Mouse (Mus musculus): ENCODE measurements around the gene Ogdh.

Ogdh gene

GRCm38 (mm10) chr11:6294632-6295031 is 3.2 kb downstream of the Ogdh start:
- no peak for DNase-seq (ENCODE audit: low spot score in 2 of 2)

GRCm38 (mm10) chr11:6296077-6296476 is 4.6 kb downstream of the Ogdh start:
- no peak for DNase-seq (ENCODE audit: low spot score in 2 of 2)

DNA sequence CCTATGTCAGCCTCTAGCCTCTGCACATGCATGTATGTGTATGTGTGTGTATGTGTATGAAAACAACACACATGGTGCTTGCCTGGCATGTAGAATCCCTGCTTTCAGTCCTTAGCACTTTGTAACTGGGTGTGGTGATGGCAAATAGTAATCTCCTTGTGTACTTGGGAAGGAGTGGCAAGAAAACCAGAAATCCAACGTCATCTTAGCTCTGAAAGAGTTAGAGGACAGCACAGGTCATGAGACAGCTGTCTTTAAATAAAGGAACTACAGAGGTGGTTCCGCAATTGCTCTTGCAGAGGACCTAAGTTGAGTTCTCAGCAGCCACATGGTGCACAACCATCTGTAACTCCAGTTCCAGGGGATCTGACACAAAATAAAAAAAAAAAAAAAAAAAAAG is 8.0 kb downstream of the Ogdh start:
- no peak for DNase-seq (ENCODE audit: low spot score in 2 of 2)

- DNase-seq (ENCODE audit: low spot score in 2 of 2), result no peak
Observed at GRCm38 (mm10) chr11:6302793-6303192, 11.4 kb downstream of the Ogdh start.

DNA sequence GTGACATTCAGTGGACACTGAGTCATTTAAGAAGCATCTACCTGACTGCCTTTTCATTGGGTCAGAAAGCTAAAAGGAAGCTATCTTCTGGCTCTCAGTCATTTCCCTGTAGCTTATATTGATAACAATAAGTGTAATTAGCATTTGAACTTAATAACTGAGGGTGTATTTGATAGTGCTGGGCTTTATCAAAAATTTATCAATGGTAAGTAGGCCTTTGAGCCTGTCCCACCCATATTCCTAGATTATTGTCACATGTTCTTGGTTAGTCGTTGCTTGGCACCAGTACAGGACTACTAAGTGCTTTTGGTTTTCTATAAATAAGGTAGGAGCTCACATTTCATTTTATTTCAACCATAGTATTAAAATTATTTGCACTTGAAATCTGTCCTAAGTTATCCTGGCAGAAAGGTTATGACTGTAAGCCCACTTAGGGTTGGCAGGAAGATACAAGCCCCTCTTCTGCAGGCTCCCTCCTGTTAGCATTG is 14.6 kb downstream of the Ogdh start:
- no peak for DNase-seq (ENCODE audit: low spot score in 2 of 2)

DNA sequence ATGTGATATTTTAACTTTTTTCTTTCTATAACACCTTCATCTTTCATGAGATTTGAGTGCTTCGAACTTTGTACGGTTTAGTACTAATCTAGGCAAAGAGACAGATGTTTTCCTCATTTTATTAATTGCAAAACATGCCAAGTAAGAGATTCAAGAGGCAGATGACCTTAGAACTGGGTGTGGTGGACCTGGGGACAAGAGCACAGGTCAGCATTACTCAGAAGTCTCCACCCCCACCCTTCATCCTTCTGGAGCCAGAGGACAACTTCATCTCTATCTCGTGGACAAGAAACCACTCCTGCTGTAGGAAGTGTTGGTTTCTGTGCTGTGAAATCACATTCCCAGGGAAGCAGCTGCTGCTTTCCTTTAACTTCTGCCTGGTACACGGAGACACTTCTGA is 16.7 kb downstream of the Ogdh start:
- DNase-seq (ENCODE audit: low spot score in 2 of 2), result no peak

DNA sequence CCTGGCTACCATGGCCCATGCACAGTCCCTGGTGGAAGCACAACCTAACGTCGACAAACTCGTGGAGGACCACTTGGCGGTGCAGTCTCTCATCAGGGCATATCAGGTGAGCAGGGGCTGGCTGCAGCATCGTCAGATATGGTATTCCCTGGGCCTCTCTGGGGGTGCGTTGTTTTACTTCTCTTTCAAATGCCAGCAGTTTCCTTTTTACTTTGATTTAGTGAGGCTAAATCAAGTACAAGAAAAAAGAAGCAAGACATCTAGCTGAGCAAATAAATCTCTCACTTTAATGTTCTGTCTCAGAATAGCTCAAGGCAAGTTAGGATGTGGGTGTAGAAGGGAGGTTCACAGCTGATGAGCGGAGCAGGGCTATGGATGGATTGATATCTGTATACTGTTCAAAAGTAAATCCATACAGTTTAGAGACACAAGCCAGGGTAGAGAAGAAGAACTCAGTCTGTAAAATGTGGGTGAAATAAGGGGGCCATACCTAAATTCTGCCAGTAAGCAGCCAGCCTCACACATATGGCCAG is 22.5 kb downstream of the Ogdh start:
- no peak for DNase-seq (ENCODE audit: low spot score in 2 of 2)

DNA sequence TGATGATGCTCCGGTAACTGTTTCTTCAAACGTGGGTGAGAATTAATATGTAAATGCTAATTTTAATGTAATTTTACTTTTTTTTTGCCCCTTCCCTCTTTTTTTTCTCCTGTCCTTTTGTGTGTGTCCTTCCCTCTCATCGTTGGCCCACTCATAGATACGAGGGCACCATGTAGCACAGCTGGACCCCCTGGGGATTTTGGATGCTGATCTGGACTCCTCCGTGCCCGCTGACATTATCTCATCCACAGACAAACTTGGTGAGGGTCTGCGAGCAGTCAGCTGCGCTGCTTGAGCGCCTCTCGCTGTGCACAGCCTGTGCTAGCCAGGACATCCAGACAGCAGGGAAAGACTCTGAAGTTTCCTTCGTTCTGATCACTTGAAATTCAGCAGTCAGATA is 25.4 kb downstream of the Ogdh start:
- DNase-seq (ENCODE audit: low spot score in 2 of 2), result no peak

- DNase-seq (ENCODE audit: low spot score in 2 of 2), result no peak
Observed at GRCm38 (mm10) chr11:6318559-6318958, 27.1 kb downstream of the Ogdh start.

- no peak for DNase-seq (ENCODE audit: low spot score in 2 of 2)
Observed at GRCm38 (mm10) chr11:6319374-6319773, 27.9 kb downstream of the Ogdh start.

- DNase-seq (ENCODE audit: low spot score in 2 of 2), result no peak
Observed at GRCm38 (mm10) chr11:6322086-6322485, 30.7 kb downstream of the Ogdh start.

GRCm38 (mm10) chr11:6323348-6323747 is 31.9 kb downstream of the Ogdh start:
- no peak for DNase-seq (ENCODE audit: low spot score in 2 of 2)

DNA sequence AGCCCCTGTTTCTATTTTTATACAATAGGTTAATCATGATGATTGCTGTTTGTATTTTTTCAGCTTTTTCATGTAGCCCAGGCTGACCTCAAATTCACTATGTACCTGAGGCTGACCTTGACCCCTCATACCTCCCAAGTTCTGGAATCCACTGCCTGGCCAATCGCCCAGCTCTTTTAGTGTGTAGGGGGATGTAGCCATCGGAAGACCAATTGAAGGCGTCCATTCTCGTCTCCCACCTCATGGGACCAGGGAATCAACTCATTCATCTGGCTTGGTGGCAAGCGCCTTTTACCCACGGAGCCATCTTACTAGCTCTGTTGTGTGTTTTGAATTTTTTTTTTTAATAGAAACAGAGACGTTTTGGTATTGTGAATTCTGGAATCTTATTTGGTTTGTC is 39.8 kb downstream of the Ogdh start:
- no peak for DNase-seq (ENCODE audit: low spot score in 2 of 2)

DNA sequence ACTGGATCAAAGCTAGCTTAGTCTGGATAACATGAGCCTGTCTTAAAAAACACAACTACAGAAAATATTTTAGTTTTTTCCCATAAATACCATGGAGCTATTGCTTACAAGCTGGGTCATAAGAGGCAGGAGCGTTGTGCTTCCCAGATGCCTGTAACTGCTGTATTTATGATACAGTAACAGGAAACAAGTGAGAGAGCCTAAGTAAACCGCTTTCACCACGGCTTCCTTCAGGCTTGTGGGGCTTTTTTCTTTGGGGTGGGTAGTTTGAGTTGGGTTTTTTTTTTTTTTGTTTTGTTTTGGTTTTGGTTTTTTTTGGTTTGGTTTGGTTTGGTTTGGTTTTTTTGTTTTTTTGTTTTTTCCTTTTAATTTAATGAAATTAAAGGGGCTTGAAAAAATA is 41.2 kb downstream of the Ogdh start:
- no peak for DNase-seq (ENCODE audit: low spot score in 2 of 2)

DNA sequence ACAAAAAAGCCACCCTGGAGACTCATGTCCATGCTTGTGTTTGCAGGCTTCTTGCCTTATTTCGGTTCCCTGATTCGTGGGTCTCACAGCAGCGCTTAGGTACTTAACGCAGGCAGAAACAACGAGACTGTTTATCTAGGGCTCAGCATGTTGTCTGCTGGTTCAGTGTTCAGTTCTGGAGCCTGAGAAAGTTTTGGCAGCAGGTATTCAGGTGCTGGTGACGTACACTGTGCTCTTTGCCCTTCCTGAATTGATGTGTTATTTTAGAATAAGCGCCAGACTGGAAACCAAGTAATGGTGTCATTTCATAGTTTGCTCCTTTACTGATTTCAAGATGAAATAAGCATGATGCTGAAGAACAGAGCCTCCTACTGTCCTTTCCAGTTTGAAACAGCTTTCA is 42.0 kb downstream of the Ogdh start:
- no peak for DNase-seq (ENCODE audit: low spot score in 2 of 2)

GRCm38 (mm10) chr11:6335321-6335720 is 43.9 kb downstream of the Ogdh start:
- no peak for DNase-seq (ENCODE audit: low spot score in 2 of 2)

DNA sequence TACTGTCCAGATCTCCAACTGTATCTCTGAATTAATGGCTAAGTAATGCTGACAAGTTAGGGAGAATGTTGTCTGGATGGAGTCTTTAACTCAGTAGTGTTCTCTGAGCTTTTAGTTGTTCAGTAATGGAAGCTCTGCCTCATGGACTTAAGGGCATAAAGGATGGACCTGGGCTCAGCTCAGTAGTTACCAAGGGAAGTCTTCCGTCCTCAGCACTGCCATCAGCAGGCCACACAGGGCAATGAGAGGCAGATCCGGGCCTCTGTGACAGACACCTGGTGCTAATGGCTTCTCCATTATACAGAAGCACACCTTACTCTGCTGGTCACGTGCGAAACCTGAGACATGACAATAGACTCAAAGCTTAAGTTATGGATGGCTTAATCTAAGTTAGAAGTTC is 45.3 kb downstream of the Ogdh start:
- no peak for DNase-seq (ENCODE audit: low spot score in 2 of 2)

DNA sequence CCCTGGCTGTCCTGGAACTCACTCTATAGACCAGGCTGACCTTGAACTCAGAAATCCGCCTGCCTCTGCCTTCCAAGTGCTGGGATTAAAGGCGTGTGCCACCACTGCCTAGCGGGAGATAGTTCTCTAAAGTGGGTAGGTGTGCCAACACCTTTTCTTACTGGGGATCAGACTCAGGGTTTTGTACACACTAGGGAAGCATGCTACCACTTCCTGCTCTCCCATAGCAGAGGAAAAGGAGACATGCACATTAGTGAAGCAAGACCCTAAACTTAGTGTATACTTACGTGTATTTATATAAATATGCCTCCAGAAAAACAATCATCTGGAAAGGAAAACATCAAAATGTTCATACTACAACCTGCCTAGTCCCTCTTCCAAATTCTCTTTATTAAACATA is 54.5 kb downstream of the Ogdh start:
- no peak for DNase-seq (ENCODE audit: low spot score in 2 of 2)

DNA sequence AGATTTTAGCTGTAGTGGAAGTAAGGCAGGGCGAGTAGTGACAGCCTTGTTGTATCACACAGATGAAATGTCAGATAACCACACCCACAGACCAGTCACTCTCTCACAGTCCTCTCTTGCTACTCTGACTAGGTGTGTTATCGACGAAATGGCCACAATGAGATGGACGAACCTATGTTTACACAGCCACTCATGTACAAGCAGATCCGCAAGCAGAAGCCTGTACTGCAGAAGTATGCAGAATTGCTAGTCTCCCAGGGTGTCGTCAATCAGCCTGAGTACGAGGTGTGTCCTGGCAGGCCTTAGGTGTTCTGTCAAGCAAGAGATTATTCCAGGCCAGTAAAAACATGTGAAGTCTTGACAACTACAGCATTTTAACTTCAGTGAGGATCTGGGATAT is 55.5 kb downstream of the Ogdh start:
- DNase-seq (ENCODE audit: low spot score in 2 of 2), result no peak

- no peak for DNase-seq (ENCODE audit: low spot score in 2 of 2)
Observed at GRCm38 (mm10) chr11:6348681-6349200, 57.3 kb downstream of the Ogdh start.

- DNase-seq (ENCODE audit: low spot score in 2 of 2), result no peak
Observed at GRCm38 (mm10) chr11:6349586-6349985, 58.2 kb downstream of the Ogdh start.

GRCm38 (mm10) chr11:6355106-6355505 is 63.7 kb downstream of the Ogdh start:
- DNase-seq (ENCODE audit: low spot score in 2 of 2), result no peak

DNA sequence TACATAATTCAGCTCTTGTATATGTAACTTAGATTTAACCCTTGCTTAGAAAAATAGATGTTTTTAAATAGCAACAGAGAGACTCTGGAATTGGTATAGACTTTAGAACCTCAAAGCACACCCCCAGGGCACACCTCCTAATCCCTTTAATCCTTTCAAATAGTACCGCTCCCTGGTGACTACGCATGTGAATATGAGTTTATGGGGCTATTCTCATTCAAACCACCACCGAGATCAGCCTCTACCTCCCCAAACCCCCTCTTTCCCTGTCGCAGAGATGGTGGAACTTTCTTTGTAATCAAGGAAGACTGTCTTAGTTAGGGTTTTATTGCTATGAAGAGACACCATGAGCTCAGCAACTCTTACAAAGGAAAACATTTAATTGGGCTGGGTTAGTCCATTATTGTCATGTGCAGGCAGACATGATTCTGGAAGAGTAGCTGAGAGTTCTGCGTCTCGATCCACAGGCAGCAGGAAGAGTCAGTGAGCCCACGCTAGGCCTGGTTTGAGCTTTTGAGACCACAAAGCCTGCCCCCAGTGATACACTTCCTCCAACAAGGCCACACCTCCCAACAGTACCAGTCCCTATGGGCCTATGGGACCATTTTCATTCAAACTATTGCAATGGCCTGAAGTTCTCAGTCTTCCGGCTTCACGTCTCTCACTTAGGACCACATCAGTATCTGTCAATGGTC is 73.3 kb downstream of the Ogdh start:
- DNase-seq (ENCODE audit: low spot score in 2 of 2), result no peak

DNA sequence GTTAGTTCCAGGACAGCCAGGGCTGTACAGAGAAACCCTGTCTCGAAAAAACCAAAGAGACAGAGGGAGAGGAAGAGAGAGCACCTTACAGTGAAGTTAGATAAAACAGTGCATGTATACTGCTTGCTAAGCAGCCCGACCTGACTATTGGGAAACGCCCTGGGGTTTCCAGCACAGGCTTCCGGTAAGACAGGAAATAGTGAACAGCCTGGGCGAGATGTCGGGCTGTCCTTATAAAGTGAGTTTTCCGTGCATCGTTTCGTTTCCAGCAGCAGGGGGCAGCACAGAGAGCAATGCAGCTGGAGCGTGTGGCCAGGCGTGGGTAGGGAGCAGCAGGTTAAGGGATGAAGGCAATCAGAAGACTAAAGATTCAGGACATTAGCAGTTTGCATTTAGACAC is 74.5 kb downstream of the Ogdh start:
- peak; percentile 57 to 75 for DNase-seq (ENCODE audit: low spot score in 2 of 2)
